Mouse (Mus musculus) 3134 (cell line): Measurements from ENCODE around the gene Diaph3.

ENCODE experiments used
- DNase-seq: peaks from one replicate; pipeline ENCODE4 v3.0.0-alpha.2; 2011; ENCODE audit warnings: low spot score; ENCODE audit not compliant: insufficient read length; ENCODE audit errors: extremely low read depth

Gene Diaph3

GRCm38 (mm10) chr14:86675314-86675713 lies 465.7 kb downstream of the Diaph3 start:
- no peak for DNase-seq

GRCm38 (mm10) chr14:86662846-86663245 lies 478.2 kb downstream of the Diaph3 start:
- no peak for DNase-seq

GRCm38 (mm10) chr14:86660556-86660955 lies 480.5 kb downstream of the Diaph3 start:
- no peak for DNase-seq

GRCm38 (mm10) chr14:86656262-86656661 lies 484.8 kb downstream of the Diaph3 start:
- no peak for DNase-seq

- no peak for DNase-seq
These were observed 494.4 kb downstream of the Diaph3 start for GRCm38 (mm10) chr14:86646499-86647120.

GRCm38 (mm10) chr14:86642831-86643241 lies 498.2 kb downstream of the Diaph3 start:
- no peak for DNase-seq

GRCm38 (mm10) chr14:86641839-86642238 lies 499.2 kb downstream of the Diaph3 start:
- no peak for DNase-seq

GRCm38 (mm10) chr14:86640086-86640485 lies 500.9 kb downstream of the Diaph3 start:
- DNase-seq, result no peak

- DNase-seq, result no peak
These were observed 505.4 kb downstream of the Diaph3 start for GRCm38 (mm10) chr14:86635594-86636140.

- DNase-seq, result no peak
These were observed 506.0 kb downstream of the Diaph3 start for GRCm38 (mm10) chr14:86635052-86635451.

GRCm38 (mm10) chr14:86633799-86634198 lies 507.2 kb downstream of the Diaph3 start:
- no peak for DNase-seq

- no peak for DNase-seq
These were observed 516.1 kb downstream of the Diaph3 start for GRCm38 (mm10) chr14:86624816-86625425.

GRCm38 (mm10) chr14:86619637-86620036 lies 521.4 kb downstream of the Diaph3 start:
- no peak for DNase-seq
